Mouse (Mus musculus) midbrain, embryonic 16.5 days (tissue): ENCODE data around the gene Thsd7b. TPM values are rescaled to one million over a fixed set of nuclear protein-coding genes. Genes with fewer than 3 reads are reported as not detected.

Experiments used
- ATAC-seq: fragments of 200-750 bp; cut with Nextera tagmentation; 2 replicates; pipeline ENCODE4 v1.8.0; 2017; ENCODE audit warnings: moderate TSS enrichment
- H3K27ac ChIP-seq: fragments of 300-500 bp; sonication (generic); 2 replicates; pipeline ENCODE4 v1.5.1; 2014; ENCODE audit warnings: mild to moderate bottlenecking, low read length, mixed read lengths
- H3K27me3 ChIP-seq: fragments of 300-500 bp; sonication (generic); 2 replicates; pipeline ENCODE4 v1.6.1; 2014; ENCODE audit warnings: low read depth, low read length, mixed read lengths; ENCODE audit not compliant: control insufficient read depth, insufficient read depth
- H3K36me3 ChIP-seq: fragments of 300-500 bp; sonication (generic); 2 replicates; pipeline ENCODE4 v1.6.1; 2014; ENCODE audit warnings: mild to moderate bottlenecking, low read length, moderate library complexity, mixed read lengths; ENCODE audit not compliant: control insufficient read depth, insufficient read depth
- H3K4me1 ChIP-seq: fragments of 300-500 bp; sonication (generic); 2 replicates; pipeline ENCODE4 v1.6.1; 2014; ENCODE audit warnings: mild to moderate bottlenecking, low read length, mixed read lengths; ENCODE audit not compliant: control insufficient read depth, insufficient read depth
- H3K4me2 ChIP-seq: fragments of 300-500 bp; sonication (generic); 2 replicates; pipeline ENCODE4 v1.6.1; 2014; ENCODE audit warnings: mild to moderate bottlenecking, low read length, mixed read lengths
- H3K4me3 ChIP-seq: fragments of 300-500 bp; sonication (generic); 2 replicates; pipeline ENCODE4 v1.5.1; 2014; ENCODE audit warnings: low read depth, mild to moderate bottlenecking, low read length, moderate library complexity, mixed read lengths
- H3K9ac ChIP-seq: fragments of 300-500 bp; sonication (generic); 2 replicates; pipeline ENCODE4 v1.6.1; 2014; ENCODE audit warnings: low read depth, low read length, mixed read lengths
- H3K9me3 ChIP-seq: fragments of 300-500 bp; sonication (generic); replicated peaks from 2 replicates; pipeline ENCODE4 v1.6.1; 2014; ENCODE audit warnings: mild to moderate bottlenecking, low read length, mixed read lengths; ENCODE audit not compliant: control insufficient read depth, poor library complexity, severe bottlenecking
- WGBS: fragments of 180-500 bp; shearing (Covaris S2); extraction: QIAGEN DNeasy Blood & Tissue Kit; methylation state at CpG from one replicate; pipeline ENCODE4 v1.1.7; 2014; 5-methylcytosine and 5-hydroxymethylcytosine counted together
- polyA plus RNA-seq: library from polyadenylated mRNA; unstranded; fragments of >200 nt; fragmentation: Nextera tagmentation; extraction: Ambion mirVana; gene quantifications from 2 replicates; pipeline ENCODE4 v1.2.1, GENCODE M21; 2015

The Thsd7b gene
- polyA plus RNA-seq, 1 experiment from 2014 or later: 15.8 TPM

GRCm38 (mm10) chr1:129491136-129491535 lies 218.0 kb downstream of the Thsd7b start:
- no peaks in the 10 kb centered on the region for H3K9me3 ChIP-seq
- no peaks in the 10 kb centered on the region for H3K36me3 ChIP-seq
- ATAC-seq: no peak
- no peak overlapping the region for H3K9ac ChIP-seq
- H3K4me1 ChIP-seq: no peaks in the 10 kb centered on the region
- H3K27ac ChIP-seq: no peak overlapping the region
- no peaks in the 10 kb centered on the region for H3K27me3 ChIP-seq
- H3K4me2 ChIP-seq: no peak overlapping the region
- no peak overlapping the region for H3K4me3 ChIP-seq
- WGBS: 90% methylated on average over 3 of the region's 3 CpGs

GRCm38 (mm10) chr1:129493929-129494328 lies 220.8 kb downstream of the Thsd7b start:
- 65% methylated on average over 1 of the region's 1 CpGs for WGBS
- Histone ChIP-seq H3K27ac (no peak overlapping the region), H3K4me3 (no peak overlapping the region), H3K4me2 (no peak overlapping the region), H3K27me3 (no peaks in the 10 kb centered on the region), H3K36me3 (no peaks in the 10 kb centered on the region), H3K4me1 (no peaks in the 10 kb centered on the region), H3K9ac (no peak overlapping the region), H3K9me3 (no peaks in the 10 kb centered on the region)
- ATAC-seq: no peak

- Histone ChIP-seq H3K36me3 (no peaks in the 10 kb centered on the region), H3K27ac (no peak overlapping the region), H3K4me2 (no peak overlapping the region), H3K4me3 (no peak overlapping the region), H3K27me3 (no peaks in the 10 kb centered on the region), H3K4me1 (no peaks in the 10 kb centered on the region), H3K9me3 (no peaks in the 10 kb centered on the region), H3K9ac (no peak overlapping the region)
- ATAC-seq: no peak
- 81% methylated on average over 3 of the region's 3 CpGs for WGBS
Measured at GRCm38 (mm10) chr1:129501707-129502106, 228.6 kb downstream of the Thsd7b start.

- 93% methylated on average over 1 of the region's 1 CpGs for WGBS
- no peaks in the 10 kb centered on the region for H3K36me3 ChIP-seq
- no peak overlapping the region for H3K4me3 ChIP-seq
- no peak overlapping the region for H3K27ac ChIP-seq
- H3K27me3 ChIP-seq: no peaks in the 10 kb centered on the region
- H3K9me3 ChIP-seq: no peaks in the 10 kb centered on the region
- H3K4me1 ChIP-seq: no peaks in the 10 kb centered on the region
- no peak for ATAC-seq
- H3K4me2 ChIP-seq: no peak overlapping the region
- H3K9ac ChIP-seq: no peak overlapping the region
Measured at GRCm38 (mm10) chr1:129516379-129516778, 243.3 kb downstream of the Thsd7b start.

DNA sequence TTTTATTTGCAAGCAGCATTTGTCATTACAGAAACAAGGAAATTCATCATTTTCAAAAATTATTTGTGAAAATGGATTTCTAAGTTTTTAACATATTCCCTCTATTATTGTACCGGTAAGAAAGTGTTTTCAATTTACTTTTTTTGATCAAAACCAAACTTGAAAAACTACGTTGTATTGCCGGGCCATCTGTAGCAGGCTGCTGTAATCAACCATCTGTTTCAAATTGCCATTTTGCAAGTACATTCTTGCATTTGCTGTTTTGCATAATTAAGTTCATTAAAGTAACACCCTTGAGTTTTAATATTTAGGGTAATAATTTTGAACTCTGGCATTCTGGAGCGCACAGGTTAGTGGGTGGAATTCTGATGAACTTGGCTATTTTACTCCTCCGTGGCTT lies 246.6 kb downstream of the Thsd7b start:
- Histone ChIP-seq H3K27me3 (no peaks in the 10 kb centered on the region), H3K4me1 (no peaks in the 10 kb centered on the region), H3K4me3 (no peak overlapping the region), H3K27ac (no peak overlapping the region), H3K9ac (no peak overlapping the region), H3K4me2 (no peak overlapping the region), H3K9me3 (no peaks in the 10 kb centered on the region), H3K36me3 (no peaks in the 10 kb centered on the region)
- 88% methylated on average over 5 of the region's 5 CpGs for WGBS
- ATAC-seq: no peak

DNA sequence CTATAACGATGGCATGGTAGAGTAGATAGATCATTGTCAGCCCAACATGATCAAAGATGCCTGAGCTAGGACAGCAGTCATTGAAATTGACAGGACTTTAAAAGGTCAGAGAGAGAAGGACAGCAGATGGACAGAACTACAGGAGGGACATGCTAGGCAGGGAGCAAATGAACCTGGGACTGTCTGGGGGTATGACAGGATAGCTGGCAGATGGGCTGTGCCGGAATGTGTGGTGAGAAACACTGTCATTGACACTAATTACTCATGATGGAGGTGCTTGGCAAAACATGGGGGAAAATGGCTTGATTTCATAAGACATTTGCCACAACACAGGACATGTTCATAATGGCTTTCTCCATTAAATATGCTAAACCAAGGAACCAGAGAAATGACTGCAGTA lies 253.9 kb downstream of the Thsd7b start:
- H3K27ac ChIP-seq: no peak overlapping the region
- H3K4me2 ChIP-seq: no peak overlapping the region
- H3K9ac ChIP-seq: no peak overlapping the region
- no peak overlapping the region for H3K4me3 ChIP-seq
- no peaks in the 10 kb centered on the region for H3K9me3 ChIP-seq
- WGBS: 82% methylated on average over 2 of the region's 2 CpGs
- H3K36me3 ChIP-seq: no peaks in the 10 kb centered on the region
- no peak for ATAC-seq
- no peaks in the 10 kb centered on the region for H3K4me1 ChIP-seq
- no peaks in the 10 kb centered on the region for H3K27me3 ChIP-seq

DNA sequence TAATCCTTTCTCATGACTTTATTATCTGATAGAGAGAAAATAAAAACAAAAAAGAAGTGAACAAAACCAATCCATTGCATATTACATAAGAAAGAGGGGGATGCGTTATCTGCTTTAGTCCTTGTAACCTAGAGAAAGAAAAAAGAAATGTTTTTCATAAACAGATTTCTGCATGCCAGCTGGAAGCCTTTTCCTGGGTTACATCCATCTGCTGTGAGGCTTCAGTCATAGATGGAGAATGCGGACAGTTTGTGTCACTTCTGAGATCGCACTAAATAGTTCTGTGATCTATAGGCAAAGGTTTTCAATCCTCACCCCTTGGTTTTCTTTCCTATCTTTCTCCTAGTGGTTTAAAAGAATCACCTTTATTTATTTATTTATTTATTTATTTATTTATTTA lies 259.1 kb downstream of the Thsd7b start:
- H3K27ac ChIP-seq: no peak overlapping the region

DNA sequence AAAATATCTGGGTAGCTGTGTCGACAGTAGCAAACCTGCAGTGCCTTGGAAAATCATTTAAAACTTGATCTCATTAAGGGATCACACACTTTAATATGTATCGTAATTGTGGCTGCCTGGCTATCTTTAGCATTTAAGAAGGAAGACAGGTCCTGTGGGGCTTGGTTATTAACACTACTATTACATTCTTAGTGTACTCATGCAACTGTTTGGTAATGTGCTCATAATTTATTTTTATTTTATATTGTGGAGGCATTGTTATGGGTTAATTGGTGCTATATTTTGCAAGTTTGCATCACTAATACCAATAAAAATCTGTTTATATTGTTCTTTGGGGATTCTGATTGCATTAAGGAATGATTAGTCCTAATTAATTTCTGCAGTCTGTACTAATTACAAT lies 265.4 kb downstream of the Thsd7b start:
- ATAC-seq: no peak
- H3K9me3 ChIP-seq: no peaks in the 10 kb centered on the region
- H3K36me3 ChIP-seq: no peaks in the 10 kb centered on the region
- H3K27me3 ChIP-seq: no peaks in the 10 kb centered on the region
- H3K4me2 ChIP-seq: no peak overlapping the region
- no peak overlapping the region for H3K4me3 ChIP-seq
- no peak overlapping the region for H3K27ac ChIP-seq
- WGBS: 57% methylated on average over 2 of the region's 2 CpGs
- no peaks in the 10 kb centered on the region for H3K4me1 ChIP-seq
- H3K9ac ChIP-seq: no peak overlapping the region

More for the DNA sequence above, 259.1 kb downstream of the Thsd7b start:
- no peak for ATAC-seq
- H3K36me3 ChIP-seq: no peaks in the 10 kb centered on the region
- H3K4me3 ChIP-seq: no peak overlapping the region
- H3K4me2 ChIP-seq: no peak overlapping the region
- no peaks in the 10 kb centered on the region for H3K9me3 ChIP-seq
- H3K4me1 ChIP-seq: no peaks in the 10 kb centered on the region
- H3K9ac ChIP-seq: no peak overlapping the region
- 87% methylated on average over 3 of the region's 3 CpGs for WGBS
- no peaks in the 10 kb centered on the region for H3K27me3 ChIP-seq

DNA sequence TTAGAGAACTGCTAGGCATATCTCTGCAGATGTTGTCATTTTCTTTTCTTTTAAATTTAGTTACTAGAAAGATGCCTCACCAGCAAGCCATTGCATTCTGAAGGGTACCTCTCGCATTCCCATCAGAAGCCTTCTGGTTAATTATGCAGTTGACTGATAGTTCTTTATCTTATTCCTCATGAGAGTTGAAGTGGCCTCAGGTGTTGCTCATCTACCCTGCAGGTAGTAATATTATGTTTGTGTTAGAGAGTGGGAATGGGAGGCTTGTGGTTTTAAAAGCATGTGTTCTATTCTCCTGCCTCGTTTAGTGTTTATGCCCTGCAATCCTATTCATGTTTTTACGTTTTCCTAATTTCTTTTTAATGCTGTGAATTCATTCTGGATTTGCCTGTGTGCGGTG lies 265.9 kb downstream of the Thsd7b start:
- Histone ChIP-seq H3K27ac (no peak overlapping the region), H3K4me2 (no peak overlapping the region), H3K27me3 (no peaks in the 10 kb centered on the region), H3K9me3 (no peaks in the 10 kb centered on the region), H3K36me3 (no peaks in the 10 kb centered on the region), H3K9ac (no peak overlapping the region), H3K4me1 (no peaks in the 10 kb centered on the region), H3K4me3 (no peak overlapping the region)
- 66% methylated on average over 4 of the region's 4 CpGs for WGBS
- ATAC-seq: no peak

DNA sequence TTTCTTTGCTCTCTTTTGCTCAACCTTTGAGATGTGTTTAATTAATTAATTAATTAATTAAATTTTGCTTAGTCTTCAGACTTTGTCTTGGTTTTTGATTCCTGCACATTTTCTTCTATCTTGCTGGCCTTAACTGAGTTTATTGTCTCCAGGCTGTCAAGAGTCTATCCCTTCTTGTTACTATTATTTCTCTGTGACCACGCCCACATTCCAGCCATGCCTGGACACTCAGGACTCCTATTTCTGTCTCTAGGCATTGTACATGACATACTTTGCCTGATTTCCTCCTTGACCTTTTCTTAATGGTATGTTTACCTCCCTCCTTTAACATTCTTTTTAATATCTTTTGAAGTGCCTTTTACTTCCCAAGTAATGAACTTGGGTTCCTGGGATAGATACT lies 267.6 kb downstream of the Thsd7b start:
- Histone ChIP-seq H3K27me3 (no peaks in the 10 kb centered on the region), H3K4me1 (no peaks in the 10 kb centered on the region), H3K9ac (no peak overlapping the region), H3K36me3 (no peaks in the 10 kb centered on the region), H3K4me2 (no peak overlapping the region), H3K27ac (no peak overlapping the region), H3K9me3 (no peaks in the 10 kb centered on the region), H3K4me3 (no peak overlapping the region)
- WGBS: 75% methylated on average over 1 of the region's 1 CpGs
- no peak for ATAC-seq
